Mouse (Mus musculus): ENCODE results near the gene Brca2. TPM values are rescaled to one million over a fixed set of nuclear protein-coding genes. Genes with fewer than 3 reads are reported as not detected.

Gene Brca2
- polyA plus RNA-seq, 1 experiment = 19.7 TPM

- H3K27ac ChIP-seq (ENCODE audit: control insufficient read depth, insufficient read depth, low read depth, low read length, poor library complexity) = no peak overlapping the region
- WGBS = 48% methylated on average over 6 of the region's 6 CpGs
- H3K4me3 ChIP-seq (replicated peaks; ENCODE audit: control insufficient read depth, low read depth, low read length) = no peak overlapping the region
- H3K4me1 ChIP-seq (ENCODE audit: control insufficient read depth, insufficient read depth, low read length) = peaks cover 7% of the 10 kb centered on the region
- TF ChIP-seq CTCF (IDR thresholded peaks at IDR 0.05; ENCODE audit: control insufficient read depth, insufficient read depth, low read length) (no peak), POLR2A (IDR thresholded peaks at IDR 0.05; ENCODE audit: borderline replicate concordance, control insufficient read depth, low read depth, low read length) (no peak)
Measured at GRCm38 (mm10) chr5:150584337-150584729, 61.9 kb downstream of the Brca2 start.

DNA sequence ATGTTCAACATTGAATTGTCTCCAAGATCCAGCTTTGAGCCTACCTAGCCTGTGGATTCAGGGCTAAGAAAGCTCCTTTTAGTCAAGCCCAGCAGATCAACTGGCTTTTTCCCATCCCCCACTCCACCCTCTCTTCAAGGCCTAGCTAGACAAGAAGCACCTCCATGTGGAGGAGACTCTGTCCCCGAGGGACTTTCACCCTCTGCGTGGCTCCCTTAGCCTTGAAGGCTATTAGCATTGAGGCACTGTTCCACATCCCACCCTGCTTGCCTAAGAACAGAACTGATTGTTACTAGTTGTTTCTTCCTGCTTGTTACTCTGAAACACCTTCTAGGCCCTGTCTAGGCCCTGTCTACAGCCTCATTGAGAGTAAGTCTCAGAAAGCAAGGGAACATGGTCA lies 67.5 kb downstream of the Brca2 start:
- 79% methylated on average over 2 of the region's 2 CpGs for WGBS

GRCm38 (mm10) chr5:150592186-150592903 lies 69.9 kb downstream of the Brca2 start:
- WGBS = 38% methylated on average over 13 of the region's 13 CpGs

More for the DNA sequence above, 67.5 kb downstream of the Brca2 start:
- Histone ChIP-seq H3K4me1 (ENCODE audit: control insufficient read depth, insufficient read depth, low read length) (peaks cover 4% of the 10 kb centered on the region; the same call in 1 of the 2 replicates), H3K27ac (ENCODE audit: control insufficient read depth, insufficient read depth, low read depth, low read length, poor library complexity) (no peak overlapping the region), H3K4me3 (replicated peaks; ENCODE audit: control insufficient read depth, low read depth, low read length) (no peak overlapping the region)
- TF ChIP-seq CTCF (IDR thresholded peaks at IDR 0.05; ENCODE audit: control insufficient read depth, insufficient read depth, low read length) (no peak), POLR2A (IDR thresholded peaks at IDR 0.05; ENCODE audit: borderline replicate concordance, control insufficient read depth, low read depth, low read length) (no peak)

GRCm38 (mm10) chr5:150592904-150593755 lies 70.7 kb downstream of the Brca2 start:
- Histone ChIP-seq H3K27ac (ENCODE audit: control insufficient read depth, insufficient read depth, low read depth, low read length, poor library complexity) (peak overlapping the region; percentile 65), H3K4me3 (replicated peaks; ENCODE audit: control insufficient read depth, low read depth, low read length) (peak overlapping the region; percentile 75), H3K4me1 (ENCODE audit: control insufficient read depth, insufficient read depth, low read length) (peaks cover 6% of the 10 kb centered on the region; the same call in 1 of the 2 replicates)
- 4% methylated on average over 40 of the region's 40 CpGs for WGBS
- TF ChIP-seq POLR2A (IDR thresholded peaks at IDR 0.05; ENCODE audit: borderline replicate concordance, control insufficient read depth, low read depth, low read length) = peak; percentile 50; the same call in 1 of the 2 replicates
- TF ChIP-seq CTCF (IDR thresholded peaks at IDR 0.05; ENCODE audit: control insufficient read depth, insufficient read depth, low read length) = no peak

More at GRCm38 (mm10) chr5:150592186-150592903, 69.9 kb downstream of the Brca2 start:
- TF ChIP-seq POLR2A (IDR thresholded peaks at IDR 0.05; ENCODE audit: borderline replicate concordance, control insufficient read depth, low read depth, low read length) (no peak), CTCF (IDR thresholded peaks at IDR 0.05; ENCODE audit: control insufficient read depth, insufficient read depth, low read length) (no peak)
- Histone ChIP-seq H3K4me3 (replicated peaks; ENCODE audit: control insufficient read depth, low read depth, low read length) (peak overlapping the region; percentile 75), H3K27ac (ENCODE audit: control insufficient read depth, insufficient read depth, low read depth, low read length, poor library complexity) (peak overlapping the region; percentile 65), H3K4me1 (ENCODE audit: control insufficient read depth, insufficient read depth, low read length) (peaks cover 6% of the 10 kb centered on the region; the same call in 1 of the 2 replicates)

DNA sequence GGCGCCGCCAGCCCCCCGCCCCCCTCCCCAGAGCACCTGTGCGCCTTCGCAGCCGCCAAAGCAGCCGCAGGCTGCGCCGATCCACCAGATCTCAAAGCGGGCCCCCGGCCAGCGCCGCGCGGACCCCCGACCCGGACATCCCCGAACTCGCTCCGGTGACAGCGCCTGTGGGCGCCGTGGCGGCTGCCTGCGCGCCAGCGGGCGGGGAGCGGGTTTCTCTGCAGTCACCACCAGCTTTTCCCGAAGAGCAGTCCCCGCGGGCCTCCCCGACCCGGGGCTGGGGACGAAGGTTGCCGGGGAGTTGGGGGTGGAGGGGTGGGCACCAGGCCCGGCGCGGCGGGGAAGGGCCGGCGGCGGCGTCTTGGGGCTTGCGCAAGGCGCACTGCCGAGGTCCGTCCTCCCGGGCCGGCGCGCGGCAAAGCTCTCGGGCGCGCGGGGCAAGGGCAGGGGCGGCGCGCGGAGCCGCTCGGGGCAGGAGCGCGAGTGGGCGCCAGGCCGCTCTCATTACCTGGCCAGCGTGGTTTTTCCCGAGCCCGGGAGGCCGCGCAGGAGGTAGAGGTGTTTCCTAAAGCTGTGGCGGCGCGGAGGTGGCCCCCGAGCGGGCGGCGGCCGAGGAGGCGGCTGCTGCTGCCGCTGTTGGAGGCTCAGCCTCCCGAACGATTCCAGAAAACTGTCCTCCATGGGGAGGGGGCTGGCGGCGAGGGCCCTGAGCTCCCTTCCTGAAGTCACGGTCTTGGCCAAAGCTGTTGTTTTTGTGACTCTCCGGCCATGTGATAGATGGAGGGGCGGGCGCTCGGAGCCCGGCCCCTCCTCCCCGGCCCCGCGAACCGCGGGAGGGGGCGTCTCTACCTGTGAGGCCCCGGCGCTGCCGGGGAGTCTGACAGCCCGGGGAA lies 71.6 kb downstream of the Brca2 start:
- Histone ChIP-seq H3K27ac (ENCODE audit: control insufficient read depth, insufficient read depth, low read depth, low read length, poor library complexity) (peak overlapping the region; percentile 65), H3K4me1 (ENCODE audit: control insufficient read depth, insufficient read depth, low read length) (peaks cover 7% of the 10 kb centered on the region; the same call in 1 of the 2 replicates), H3K4me3 (replicated peaks; ENCODE audit: control insufficient read depth, low read depth, low read length) (peak overlapping the region; percentile 75)
- WGBS = under 1% methylated on average over 96 of the region's 102 CpGs
- no peak for TF ChIP-seq CTCF (IDR thresholded peaks at IDR 0.05; ENCODE audit: control insufficient read depth, insufficient read depth, low read length)
- peak; percentile 70 for TF ChIP-seq POLR2A (IDR thresholded peaks at IDR 0.05; ENCODE audit: borderline replicate concordance, control insufficient read depth, low read depth, low read length)

DNA sequence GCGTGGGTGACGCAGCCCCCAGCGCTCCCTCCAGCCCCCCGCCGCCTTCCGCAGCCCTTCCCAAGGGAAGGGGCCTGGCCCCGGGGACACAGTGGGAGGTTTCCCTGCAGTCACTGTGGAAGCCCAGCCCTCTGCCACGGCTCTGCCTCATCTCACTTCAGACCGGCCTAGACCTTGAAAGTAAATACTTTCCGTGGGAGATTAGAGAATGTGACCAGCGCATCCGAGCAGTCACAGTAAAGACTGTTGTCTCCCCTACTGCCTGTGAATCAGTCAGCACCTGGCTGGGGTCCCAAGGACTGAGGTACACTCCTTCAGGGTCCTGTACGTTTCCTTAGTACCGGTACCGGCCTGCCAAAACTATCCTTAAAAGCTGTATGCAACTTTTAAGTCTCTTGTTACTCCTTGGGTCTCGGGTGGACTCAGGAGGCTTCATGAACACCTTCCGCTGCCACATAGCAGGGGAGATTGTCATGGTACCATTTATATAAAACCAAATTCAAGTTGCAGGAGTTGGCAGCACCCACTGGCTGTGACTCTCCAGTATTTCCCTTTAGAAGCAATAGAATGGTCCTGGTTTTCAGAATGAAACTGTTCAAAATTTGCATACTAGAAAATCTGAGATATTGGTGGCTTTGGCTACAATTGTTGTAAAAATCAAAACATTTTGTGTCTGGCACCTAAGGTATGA lies 72.4 kb downstream of the Brca2 start:
- TF ChIP-seq CTCF (IDR thresholded peaks at IDR 0.05; ENCODE audit: control insufficient read depth, insufficient read depth, low read length) (no peak), POLR2A (IDR thresholded peaks at IDR 0.05; ENCODE audit: borderline replicate concordance, control insufficient read depth, low read depth, low read length) (no peak)
- H3K4me1 ChIP-seq (ENCODE audit: control insufficient read depth, insufficient read depth, low read length) = peaks cover 7% of the 10 kb centered on the region; the same call in 1 of the 2 replicates
- H3K27ac ChIP-seq (ENCODE audit: control insufficient read depth, insufficient read depth, low read depth, low read length, poor library complexity) = peak overlapping the region; percentile 65
- 18% methylated on average over 17 of the region's 17 CpGs for WGBS
- H3K4me3 ChIP-seq (replicated peaks; ENCODE audit: control insufficient read depth, low read depth, low read length) = peak overlapping the region; percentile 75

DNA sequence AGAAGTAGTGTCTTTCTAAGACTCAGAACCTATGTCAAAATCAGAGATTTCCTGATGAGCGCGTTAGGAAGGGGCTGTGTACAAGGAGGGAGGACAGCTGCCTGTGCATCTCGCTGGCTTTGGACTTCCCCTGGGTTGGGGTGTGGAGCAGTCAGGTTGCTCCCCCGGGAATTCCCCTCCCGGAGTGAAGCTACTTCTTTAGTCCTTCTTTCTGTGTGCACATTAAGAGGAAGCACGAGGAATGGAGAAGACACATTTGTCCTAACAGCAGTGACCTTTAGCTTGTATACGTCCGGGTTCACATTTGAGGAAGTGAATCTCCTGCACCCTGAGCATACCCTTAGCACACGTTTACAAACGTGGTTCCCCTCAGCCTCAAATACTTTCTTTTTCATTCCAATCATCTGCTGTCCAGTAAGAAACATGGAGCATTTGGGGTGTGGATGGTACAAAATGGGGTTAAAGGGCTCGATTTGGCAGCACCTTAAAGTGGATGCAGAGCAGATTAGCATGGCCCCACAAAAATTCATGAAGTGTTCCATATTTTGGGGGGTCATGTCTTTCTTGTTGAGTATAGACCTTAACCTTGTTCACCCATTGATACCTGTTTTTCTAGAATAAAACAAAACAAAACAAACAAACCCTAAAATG lies 73.1 kb downstream of the Brca2 start:
- TF ChIP-seq POLR2A (IDR thresholded peaks at IDR 0.05; ENCODE audit: borderline replicate concordance, control insufficient read depth, low read depth, low read length) (no peak), CTCF (IDR thresholded peaks at IDR 0.05; ENCODE audit: control insufficient read depth, insufficient read depth, low read length) (no peak)
- peak overlapping the region; percentile 35 for H3K4me3 ChIP-seq (replicated peaks; ENCODE audit: control insufficient read depth, low read depth, low read length)
- 12% methylated on average over 11 of the region's 11 CpGs for WGBS
- H3K4me1 ChIP-seq (ENCODE audit: control insufficient read depth, insufficient read depth, low read length) = peaks cover 10% of the 10 kb centered on the region; the same call in 1 of the 2 replicates
- peak overlapping the region; percentile 79 for H3K27ac ChIP-seq (ENCODE audit: control insufficient read depth, insufficient read depth, low read depth, low read length, poor library complexity)
